Mouse (Mus musculus) forebrain, embryonic 13.5 days (tissue): Measurements from ENCODE around the gene Me1. TPM values are rescaled to one million over a fixed set of nuclear protein-coding genes. Genes with fewer than 3 reads are reported as not detected.

Experiments
- ATAC-seq: fragments of 200-750 bp; cut with Nextera tagmentation; 2 replicates; pipeline ENCODE4 v1.8.0; 2017
- H3K27ac ChIP-seq: fragments of 300-500 bp; sonication (generic); 2 replicates; pipeline ENCODE4 v1.5.1; 2015; ENCODE audit warnings: inconsistent platforms, mild to moderate bottlenecking, moderate library complexity
- H3K27me3 ChIP-seq: fragments of 300-500 bp; sonication (generic); 2 replicates; pipeline ENCODE4 v1.6.1; 2015; ENCODE audit warnings: mild to moderate bottlenecking, inconsistent platforms
- H3K36me3 ChIP-seq: fragments of 300-500 bp; sonication (generic); 2 replicates; pipeline ENCODE4 v1.6.1; 2015; ENCODE audit warnings: mild to moderate bottlenecking, inconsistent platforms; ENCODE audit not compliant: poor library complexity, severe bottlenecking
- H3K4me1 ChIP-seq: fragments of 300-500 bp; sonication (generic); 2 replicates; pipeline ENCODE4 v1.6.1; 2015; ENCODE audit warnings: inconsistent platforms
- H3K4me2 ChIP-seq: fragments of 300-500 bp; sonication (generic); 2 replicates; pipeline ENCODE4 v1.6.1; 2015; ENCODE audit warnings: inconsistent platforms, mild to moderate bottlenecking, moderate library complexity
- H3K4me3 ChIP-seq: fragments of 300-500 bp; sonication (generic); 2 replicates; pipeline ENCODE4 v1.5.1; 2015; ENCODE audit warnings: mild to moderate bottlenecking, inconsistent platforms
- H3K9ac ChIP-seq: fragments of 300-500 bp; sonication (generic); 2 replicates; pipeline ENCODE4 v1.6.1; 2015; ENCODE audit warnings: mild to moderate bottlenecking, inconsistent platforms
- H3K9me3 ChIP-seq: fragments of 300-500 bp; sonication (generic); replicated peaks from 2 replicates; pipeline ENCODE4 v1.6.1; 2016; ENCODE audit warnings: inconsistent platforms
- WGBS: fragments of 180-500 bp; shearing (Covaris S2); methylation state at CpG from one replicate; pipeline ENCODE4 v1.1.7; 2015; 5-methylcytosine and 5-hydroxymethylcytosine counted together
- polyA plus RNA-seq: library from polyadenylated mRNA; unstranded; fragments of >200 nt; fragmentation: Nextera tagmentation; extraction: Ambion mirVana; gene quantifications from 2 replicates; pipeline ENCODE4 v1.2.1, GENCODE M21; 2015

Me1 gene
- polyA plus RNA-seq, 1 experiment from 2014 or later, result 9.5 TPM

- Histone ChIP-seq H3K4me2 (no peak overlapping the region), H3K4me3 (no peak overlapping the region), H3K27ac (no peak overlapping the region), H3K4me1 (peaks cover 16% of the 10 kb centered on the region), H3K9me3 (no peaks in the 10 kb centered on the region), H3K36me3 (peaks cover 9% of the 10 kb centered on the region), H3K27me3 (no peaks in the 10 kb centered on the region), H3K9ac (no peak overlapping the region)
- ATAC-seq, result no peak
- 86% methylated on average over 20 of the region's 20 CpGs for WGBS
These were observed 122.0 kb downstream of the Me1 start for GRCm38 (mm10) chr9:86573616-86574303.

- Histone ChIP-seq H3K27me3 (no peaks in the 10 kb centered on the region), H3K9me3 (no peaks in the 10 kb centered on the region), H3K4me3 (peak overlapping the region; percentile 75), H3K27ac (no peak overlapping the region), H3K4me1 (peaks cover 16% of the 10 kb centered on the region), H3K9ac (peak overlapping the region; percentile 69), H3K4me2 (peak overlapping the region; percentile 99), H3K36me3 (peaks cover 12% of the 10 kb centered on the region)
- WGBS, result 6% methylated on average over 13 of the region's 13 CpGs
- ATAC-seq, result 0 out of 2 replicates have a peak, but pooled peaks have one; percentile 20
These were observed 123.0 kb downstream of the Me1 start for GRCm38 (mm10) chr9:86572636-86573291.

- H3K9ac ChIP-seq, result peak overlapping the region; percentile 69
- H3K4me1 ChIP-seq, result peaks cover 16% of the 10 kb centered on the region
- under 1% methylated on average over 25 of the region's 25 CpGs for WGBS
- no peaks in the 10 kb centered on the region for H3K27me3 ChIP-seq
- H3K27ac ChIP-seq, result no peak overlapping the region
- no peak for ATAC-seq
- H3K36me3 ChIP-seq, result peaks cover 12% of the 10 kb centered on the region
- peak overlapping the region; percentile 99 for H3K4me2 ChIP-seq
- H3K9me3 ChIP-seq, result no peaks in the 10 kb centered on the region
- peak overlapping the region; percentile 75 for H3K4me3 ChIP-seq
These were observed 123.6 kb downstream of the Me1 start for GRCm38 (mm10) chr9:86572196-86572595.

- ATAC-seq, result peak; percentile 98
- Histone ChIP-seq H3K4me2 (peak within 1 kb of the TSS; percentile 99), H3K9ac (peak within 1 kb of the TSS; percentile 74), H3K27ac (peak within 1 kb of the TSS; percentile 68; the same call in 1 of the 2 replicates), H3K4me3 (peak within 1 kb of the TSS; percentile 75), H3K27me3 (no peaks in the 10 kb centered on the region), H3K9me3 (no peaks in the 10 kb centered on the region), H3K36me3 (peaks cover 17% of the 10 kb centered on the region), H3K4me1 (peaks cover 16% of the 10 kb centered on the region)
- WGBS, result under 1% methylated on average over 59 of the region's 59 CpGs
These were observed 124.1 kb downstream of the Me1 start, which contains the start of the genes Pgm3 and Rwdd2a for GRCm38 (mm10) chr9:86571540-86572135. Gene Pgm3, minus strand, starts transcription at chr9:86571842. Gene Rwdd2a, plus strand, starts transcription at chr9:86571991.

GRCm38 (mm10) chr9:86570946-86571345 is 124.8 kb downstream of the Me1 start:
- peak overlapping the region; percentile 99 for H3K4me2 ChIP-seq
- H3K9me3 ChIP-seq, result no peaks in the 10 kb centered on the region
- H3K27ac ChIP-seq, result no peak overlapping the region
- peak overlapping the region; percentile 75 for H3K4me3 ChIP-seq
- peaks cover 16% of the 10 kb centered on the region for H3K4me1 ChIP-seq
- H3K27me3 ChIP-seq, result no peaks in the 10 kb centered on the region
- peak overlapping the region; percentile 55 for H3K9ac ChIP-seq
- 15% methylated on average over 8 of the region's 8 CpGs for WGBS
- peaks cover 22% of the 10 kb centered on the region for H3K36me3 ChIP-seq
- no peak for ATAC-seq

- Histone ChIP-seq H3K9ac (0 out of 2 replicates have a peak overlapping the region, but pooled peaks have one; percentile 55), H3K27ac (no peak overlapping the region), H3K4me3 (peak overlapping the region; percentile 75), H3K27me3 (no peaks in the 10 kb centered on the region), H3K4me2 (peak overlapping the region; percentile 99), H3K9me3 (no peaks in the 10 kb centered on the region), H3K4me1 (peaks cover 16% of the 10 kb centered on the region), H3K36me3 (peaks cover 27% of the 10 kb centered on the region)
- 72% methylated on average over 10 of the region's 10 CpGs for WGBS
- ATAC-seq, result no peak
These were observed 125.4 kb downstream of the Me1 start for GRCm38 (mm10) chr9:86570261-86570890.

- no peak for ATAC-seq
- Histone ChIP-seq H3K27ac (no peak overlapping the region), H3K9ac (no peak overlapping the region), H3K36me3 (peaks cover 37% of the 10 kb centered on the region), H3K9me3 (no peaks in the 10 kb centered on the region), H3K4me3 (no peak overlapping the region), H3K4me1 (peaks cover 16% of the 10 kb centered on the region), H3K27me3 (no peaks in the 10 kb centered on the region), H3K4me2 (no peak overlapping the region)
- WGBS, result 87% methylated on average over 3 of the region's 3 CpGs
These were observed 126.3 kb downstream of the Me1 start for GRCm38 (mm10) chr9:86569314-86569910.

- no peak for ATAC-seq
- Histone ChIP-seq H3K9me3 (no peaks in the 10 kb centered on the region), H3K27ac (no peak overlapping the region), H3K9ac (no peak overlapping the region), H3K27me3 (no peaks in the 10 kb centered on the region), H3K4me1 (no peaks in the 10 kb centered on the region), H3K36me3 (peaks cover 87% of the 10 kb centered on the region), H3K4me2 (no peak overlapping the region), H3K4me3 (no peak overlapping the region)
- WGBS, result 91% methylated on average over 3 of the region's 3 CpGs
These were observed 135.2 kb downstream of the Me1 start for GRCm38 (mm10) chr9:86560543-86560942.

- no peaks in the 10 kb centered on the region for H3K4me1 ChIP-seq
- no peaks in the 10 kb centered on the region for H3K9me3 ChIP-seq
- no peak overlapping the region for H3K4me2 ChIP-seq
- H3K27me3 ChIP-seq, result no peaks in the 10 kb centered on the region
- no peak overlapping the region for H3K4me3 ChIP-seq
- H3K9ac ChIP-seq, result no peak overlapping the region
- H3K36me3 ChIP-seq, result peaks cover 82% of the 10 kb centered on the region
- WGBS, result 93% methylated on average over 4 of the region's 4 CpGs
- H3K27ac ChIP-seq, result no peak overlapping the region
- no peak for ATAC-seq
These were observed 141.1 kb downstream of the Me1 start for GRCm38 (mm10) chr9:86554641-86555040.

- Histone ChIP-seq H3K27me3 (no peaks in the 10 kb centered on the region), H3K9ac (no peak overlapping the region), H3K9me3 (no peaks in the 10 kb centered on the region), H3K27ac (no peak overlapping the region), H3K4me3 (no peak overlapping the region), H3K36me3 (peaks cover 80% of the 10 kb centered on the region), H3K4me1 (no peaks in the 10 kb centered on the region), H3K4me2 (no peak overlapping the region)
- no peak for ATAC-seq
- 89% methylated on average over 9 of the region's 9 CpGs for WGBS
These were observed 141.9 kb downstream of the Me1 start for GRCm38 (mm10) chr9:86553886-86554285.

- H3K27me3 ChIP-seq, result no peaks in the 10 kb centered on the region
- no peak for ATAC-seq
- H3K4me3 ChIP-seq, result no peak overlapping the region
- H3K9me3 ChIP-seq, result no peaks in the 10 kb centered on the region
- no peak overlapping the region for H3K27ac ChIP-seq
- 93% methylated on average over 3 of the region's 3 CpGs for WGBS
- no peak overlapping the region for H3K4me2 ChIP-seq
- no peak overlapping the region for H3K9ac ChIP-seq
- no peaks in the 10 kb centered on the region for H3K4me1 ChIP-seq
- H3K36me3 ChIP-seq, result peaks cover 70% of the 10 kb centered on the region
These were observed 145.0 kb downstream of the Me1 start for GRCm38 (mm10) chr9:86550717-86551116.
